Mouse (Mus musculus) gastrocnemius, adult 2 months (tissue): ENCODE results near the gene Pex3. TPM values are rescaled to one million over a fixed set of nuclear protein-coding genes. Genes with fewer than 3 reads are reported as not detected.

Source experiments
- DNase-seq: peaks from one replicate; pipeline ENCODE4 v3.0.0; 2022
- H3K27ac ChIP-seq: fragments of 200-600 bp; 2 replicates; pipeline ENCODE4 v1.8.1; 2022; ENCODE audit warnings: mild to moderate bottlenecking
- H3K4me3 ChIP-seq: fragments of 200-600 bp; 2 replicates; pipeline ENCODE4 v1.8.1; 2022; ENCODE audit warnings: mild to moderate bottlenecking, moderate library complexity
- CTCF ChIP-seq: fragments of 200-600 bp; IDR thresholded peaks from 2 replicates; pipeline ENCODE4 v1.8.1; 2022; ENCODE audit warnings: antibody characterized with exemption, mild to moderate bottlenecking, moderate library complexity
- intact Hi-C: fragments of 180-260 bp; cut with DNase I; formaldehyde crosslinking; loops from one replicate; pipeline ENCODE4 v1.15.1; 2025
- long read RNA-seq, 2 experiments: library from polyadenylated mRNA; stranded (forward); transcript quantifications; one replicate each; pipeline ENCODE4 v2.0.0; 2021
- total RNA-seq, 2 experiments: library from RNA; stranded (reverse); gene quantifications; 2 replicates each; pipeline ENCODE4 v1.2.3; 2021

Pex3 gene
- 10 to 100 TPM in 1 of 2 experiments, 1 to 10 TPM in 1; 8.7 to 10.2 TPM for total RNA-seq
- long read RNA-seq, experiment 1, transcript Pex3-201 (12 exons, 2,129 nt): major isoform, 8 of 9 reads
- long read RNA-seq, experiment 1, partial matches to known transcripts: 0 of 9 reads
- long read RNA-seq, experiment 1, other reads (novel, unspliced or antisense): 0 of 9 reads
- long read RNA-seq, experiment 2, transcript Pex3-201 (12 exons, 2,129 nt): major isoform, 6 of 7 reads
- long read RNA-seq, experiment 2, partial matches to known transcripts: 0 of 7 reads
- long read RNA-seq, experiment 2, other reads (novel, unspliced or antisense): 0 of 7 reads

GRCm38 (mm10) chr10:13552646-13553497 is at the start of gene Pex3, which contains the start of gene Adat2:
Pex3 (minus strand) TSS chr10:13553142.
Adat2 (plus strand) TSS chr10:13552894.
- intact Hi-C loops: loop anchor here (5.0 kb wide), 1 partner anchor 536 kb away; no protein-coding TSS in a partner anchor

GRCm38 (mm10) chr10:13600926-13601325 is 48.0 kb upstream of the Pex3 start:
- H3K4me3 ChIP-seq: no peak overlapping the region
- H3K27ac ChIP-seq: no peak overlapping the region
- intact Hi-C loops: no loop called here
- no peak for DNase-seq
- no peak for TF ChIP-seq CTCF

More at GRCm38 (mm10) chr10:13552646-13553497, at the start of gene Pex3, which contains the start of gene Adat2:
- H3K27ac ChIP-seq: peak within 1 kb of the TSS; percentile 90
- DNase-seq: peak; percentile 91
- peak within 1 kb of the TSS; percentile 95 for H3K4me3 ChIP-seq
- TF ChIP-seq CTCF: peak; percentile 3; the same call in 1 of the 2 replicates

- DNase-seq: no peak
- Histone ChIP-seq H3K27ac (no peak overlapping the region), H3K4me3 (no peak overlapping the region)
- TF ChIP-seq CTCF: no peak
- intact Hi-C loops: loop anchor here (2.0 kb wide), 1 partner anchor 67 kb away; no protein-coding TSS in a partner anchor
Measured at GRCm38 (mm10) chr10:13597491-13597890, 44.5 kb upstream of the Pex3 start.

- Histone ChIP-seq H3K27ac (no peak overlapping the region), H3K4me3 (no peak overlapping the region)
- intact Hi-C loops: loop anchor here (2.0 kb wide), 1 partner anchor 68 kb away; no protein-coding TSS in a partner anchor
- no peak for TF ChIP-seq CTCF
- no peak for DNase-seq
Measured at GRCm38 (mm10) chr10:13596866-13597265, 43.9 kb upstream of the Pex3 start.

GRCm38 (mm10) chr10:13596073-13596472 is 43.1 kb upstream of the Pex3 start:
- intact Hi-C loops: loop anchor here (2.0 kb wide), 1 partner anchor 69 kb away; no protein-coding TSS in a partner anchor
- TF ChIP-seq CTCF: no peak
- H3K4me3 ChIP-seq: no peak overlapping the region
- H3K27ac ChIP-seq: no peak overlapping the region
- peak; percentile 21 for DNase-seq

GRCm38 (mm10) chr10:13593529-13593928 is 40.6 kb upstream of the Pex3 start:
- intact Hi-C loops: no loop called here
- no peak for DNase-seq
- no peak overlapping the region for H3K4me3 ChIP-seq
- no peak overlapping the region for H3K27ac ChIP-seq
- TF ChIP-seq CTCF: no peak

- intact Hi-C loops: no loop called here
- DNase-seq: no peak
- TF ChIP-seq CTCF: no peak
- Histone ChIP-seq H3K4me3 (no peak overlapping the region), H3K27ac (no peak overlapping the region)
Measured at GRCm38 (mm10) chr10:13592196-13592595, 39.3 kb upstream of the Pex3 start.

GRCm38 (mm10) chr10:13587914-13588313 is 35.0 kb upstream of the Pex3 start:
- no peak for DNase-seq
- H3K4me3 ChIP-seq: no peak overlapping the region
- no peak overlapping the region for H3K27ac ChIP-seq
- intact Hi-C loops: no loop called here
- TF ChIP-seq CTCF: no peak

GRCm38 (mm10) chr10:13577123-13577522 is 24.2 kb upstream of the Pex3 start:
- DNase-seq: no peak
- Histone ChIP-seq H3K27ac (no peak overlapping the region), H3K4me3 (no peak overlapping the region)
- intact Hi-C loops: no loop called here
- no peak for TF ChIP-seq CTCF

GRCm38 (mm10) chr10:13572410-13572809 is 19.5 kb upstream of the Pex3 start:
- Histone ChIP-seq H3K4me3 (no peak overlapping the region), H3K27ac (no peak overlapping the region)
- DNase-seq: no peak
- no peak for TF ChIP-seq CTCF
- intact Hi-C loops: no loop called here

GRCm38 (mm10) chr10:13572003-13572402 is 19.1 kb upstream of the Pex3 start:
- Histone ChIP-seq H3K4me3 (no peak overlapping the region), H3K27ac (no peak overlapping the region)
- no peak for DNase-seq
- TF ChIP-seq CTCF: no peak
- intact Hi-C loops: no loop called here

- intact Hi-C loops: no loop called here
- no peak for TF ChIP-seq CTCF
- no peak for DNase-seq
- Histone ChIP-seq H3K27ac (no peak overlapping the region; the same call in 1 of the 2 replicates), H3K4me3 (no peak overlapping the region)
Measured at GRCm38 (mm10) chr10:13570697-13571538, 18.0 kb upstream of the Pex3 start.
